ENCODE assay signal across 8 mouse cellular contexts in the genomic region with DNA sequence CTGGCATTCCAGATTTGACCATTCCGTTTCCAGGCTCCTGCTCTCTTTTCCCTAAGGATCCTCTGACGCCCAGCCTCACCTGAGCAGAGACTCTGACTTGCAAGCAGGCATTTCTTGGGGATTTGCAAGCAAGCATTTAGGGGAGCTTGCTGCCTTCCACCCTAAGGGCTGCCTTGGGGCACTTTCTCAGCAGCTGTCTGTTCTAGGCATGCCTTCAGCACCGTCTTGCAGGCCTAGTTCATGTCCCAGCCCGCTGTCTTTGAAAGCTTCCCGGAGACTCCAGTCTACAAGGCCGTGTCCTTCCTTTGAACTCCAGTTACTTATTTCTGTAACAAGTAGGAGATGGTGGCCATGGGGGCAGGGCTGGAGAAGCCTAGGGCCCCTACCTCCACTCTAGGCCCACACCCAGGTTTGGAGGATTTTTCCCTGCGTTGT. TPM values are rescaled to one million over a fixed set of nuclear protein-coding genes. Genes with fewer than 3 reads are reported as not detected.
DNase-seq lines count a peak whose midpoint lies in the region; ATAC-seq and TF ChIP-seq lines count a peak whose summit lies in the region.

No protein-coding gene starts in this region.

- TF ChIP-seq POLR2A in embryonic fibroblast, embryonic 13.5 days (IDR thresholded peaks at IDR 0.05; ENCODE audit: low read depth, low read length) = 0 out of 2 replicates have a peak, but pooled peaks have one; percentile 13
- no peak for TF ChIP-seq POLR2A in kidney, adult 2 months (IDR thresholded peaks at IDR 0.05; ENCODE audit: low read depth, low read length)

- peak; percentile 49 for DNase-seq in ovary, adult 18-20 months (ENCODE audit: low spot score)
- no peak for DNase-seq in ovary, postnatal 14 days (ENCODE audit: low spot score)
- DNase-seq in kidney, adult 2 months = peak; percentile 59
- DNase-seq in mesoderm, embryonic 11.5 days (ENCODE audit: low read depth, low spot score) = peak; percentile 27
- no peak for DNase-seq in right cerebral cortex, postnatal 36 days (ENCODE audit: low spot score in 2 of 2)
- DNase-seq in gastrocnemius, postnatal 36 days = no peak

- intact Hi-C loops in gastrocnemius, postnatal 36 days (cut with DNase I) = no loop called here

- WGBS in kidney, adult 2 months = 5% methylated on average over 7 of the region's 7 CpGs

- ATAC-seq in frontal cortex, adult (ENCODE audit: low TSS enrichment) = no peak

- TF ChIP-seq CTCF in embryonic fibroblast, embryonic 13.5 days (IDR thresholded peaks at IDR 0.05; ENCODE audit: borderline replicate concordance, insufficient read depth, low read length) = no peak
- no peak for TF ChIP-seq CTCF in kidney, adult 2 months (conservative IDR thresholded peaks at IDR 0.05; ENCODE audit: insufficient read depth, insufficient read length, low read depth, low read length)

- H3K4me3 ChIP-seq in embryonic fibroblast, embryonic 13.5 days (ENCODE audit: insufficient read depth, low read length) = peak overlapping the region; percentile 78
- H3K4me3 ChIP-seq in kidney, adult 2 months (ENCODE audit: insufficient read depth, low read depth, low read length) = peak overlapping the region; percentile 76

- no peaks in the 10 kb centered on the region for H3K27me3 ChIP-seq in kidney, adult 2 months (replicated peaks; ENCODE audit: control insufficient read depth, insufficient read depth, low read length)

- no peaks in the 10 kb centered on the region for H3K36me3 ChIP-seq in kidney, adult 2 months (ENCODE audit: control insufficient read depth, insufficient read depth, low read length)

- H3K4me1 ChIP-seq in embryonic fibroblast, embryonic 13.5 days (ENCODE audit: control insufficient read depth, insufficient read depth, low read length) = peaks cover 10% of the 10 kb centered on the region
- H3K4me1 ChIP-seq in kidney, adult 2 months (ENCODE audit: control insufficient read depth, insufficient read depth, low read length) = peaks cover 24% of the 10 kb centered on the region

- H3K27ac ChIP-seq in embryonic fibroblast, embryonic 13.5 days (ENCODE audit: insufficient read depth, low read length) = 0 out of 2 replicates have a peak overlapping the region, but pooled peaks have one; percentile 37
- H3K27ac ChIP-seq in kidney, adult 2 months (ENCODE audit: insufficient read depth, low read depth, low read length) = peak overlapping the region; percentile 36

RNA-seq across cellular contexts. Expression of gene Dock1, which starts 1.0 kb away (rescaled TPM):
- 49.0 and 59.7 TPM in 2 replicates for polyA plus RNA-seq in embryonic fibroblast, embryonic 13.5 days (2011; ENCODE audit: insufficient read length, low read depth, missing spikeins)
- polyA plus RNA-seq in kidney, adult 2 months (2012; rRNA removed) = 17.7 and 19.6 TPM in 2 replicates
- 1 to 10 TPM; 7.3 to 8.8 TPM for total RNA-seq in gastrocnemius, postnatal 36 days (2021)

Comparison
In these comparisons a context has a peak if more than half of its experiments do, and no peak if none do; other contexts are left out.
1. DNase-seq: peak in ovary, adult 18-20 months (single experiment), kidney, adult 2 months (single experiment) and mesoderm, embryonic 11.5 days (single experiment); none in ovary, postnatal 14 days (single experiment), right cerebral cortex, postnatal 36 days (0 of 2) and gastrocnemius, postnatal 36 days (0 of 2).